Mouse (Mus musculus) embryonic fibroblast, embryonic 13.5 days (primary cell): ENCODE measurements at regions not wholly inside any gene's neighbourhood (a gene's known extent, or its start where the extent isn't known, plus 50 kb on each side); places are given as distances from the start of the nearest gene placed in this dataset.
A peak's percentile ranks its signal among the peaks of the same experiment; 100 is the strongest.

Experiments used
- H3K27ac ChIP-seq: 2 replicates; pipeline ENCODE4 v1.5.1; 2012; ENCODE audit warnings: low read length, control low read depth, inconsistent platforms; ENCODE audit not compliant: insufficient read depth
- H3K4me1 ChIP-seq: 2 replicates; pipeline ENCODE4 v1.6.1; 2011; ENCODE audit warnings: low read length; ENCODE audit not compliant: control insufficient read depth, insufficient read depth
- H3K4me3 ChIP-seq: 2 replicates; pipeline ENCODE4 v1.5.1; 2011; ENCODE audit warnings: mild to moderate bottlenecking, control low read depth, low read length; ENCODE audit not compliant: insufficient read depth
- CTCF ChIP-seq: IDR thresholded peaks from 2 replicates; pipeline ENCODE4 v1.5.1; 2011; ENCODE audit warnings: mild to moderate bottlenecking, control low read depth, low read length, moderate library complexity, borderline replicate concordance; ENCODE audit not compliant: insufficient read depth
- POLR2A ChIP-seq: IDR thresholded peaks from 2 replicates; pipeline ENCODE4 v1.6.1; 2011; ENCODE audit warnings: low read depth, mild to moderate bottlenecking, control low read depth, low read length, moderate library complexity

- TF ChIP-seq CTCF (no peak), POLR2A (no peak)
- no peak overlapping the region for H3K4me3 ChIP-seq
- no peaks in the 10 kb centered on the region for H3K4me1 ChIP-seq
- H3K27ac ChIP-seq: no peak overlapping the region
Observed at GRCm38 (mm10) chr17:84865158-84865557, 74.6 kb upstream of the Lrpprc start.

- H3K4me1 ChIP-seq: no peaks in the 10 kb centered on the region
- no peak for TF ChIP-seq POLR2A
- no peak overlapping the region for H3K4me3 ChIP-seq
- no peak overlapping the region for H3K27ac ChIP-seq
Observed at GRCm38 (mm10) chr17:84865566-84865965, 75.0 kb upstream of the Lrpprc start.

GRCm38 (mm10) chr17:84869074-84869722, 78.6 kb upstream of the Lrpprc start:
- no peak overlapping the region for H3K27ac ChIP-seq
- TF ChIP-seq POLR2A (no peak), CTCF (no peak)
- no peak overlapping the region for H3K4me3 ChIP-seq
- H3K4me1 ChIP-seq: no peaks in the 10 kb centered on the region

GRCm38 (mm10) chr17:84873554-84873953, 83.0 kb upstream of the Lrpprc start:
- Histone ChIP-seq H3K4me1 (no peaks in the 10 kb centered on the region), H3K27ac (no peak overlapping the region), H3K4me3 (no peak overlapping the region)
- no peak for TF ChIP-seq POLR2A
- TF ChIP-seq CTCF: no peak

- no peak overlapping the region for H3K4me3 ChIP-seq
- H3K4me1 ChIP-seq: no peaks in the 10 kb centered on the region
- TF ChIP-seq CTCF (no peak), POLR2A (no peak)
- no peak overlapping the region for H3K27ac ChIP-seq
Observed at GRCm38 (mm10) chr17:84874494-84874893, 82.0 kb upstream of the Ppm1b start.

GRCm38 (mm10) chr17:84875031-84875430, 81.5 kb upstream of the Ppm1b start:
- no peak for TF ChIP-seq POLR2A
- TF ChIP-seq CTCF: no peak
- no peak overlapping the region for H3K27ac ChIP-seq
- H3K4me1 ChIP-seq: no peaks in the 10 kb centered on the region
- no peak overlapping the region for H3K4me3 ChIP-seq

- Histone ChIP-seq H3K27ac (no peak overlapping the region), H3K4me3 (no peak overlapping the region), H3K4me1 (no peaks in the 10 kb centered on the region)
- TF ChIP-seq POLR2A: no peak
- TF ChIP-seq CTCF: no peak
Observed at GRCm38 (mm10) chr17:84876037-84876436, 80.5 kb upstream of the Ppm1b start.

- TF ChIP-seq CTCF (no peak), POLR2A (no peak)
- H3K27ac ChIP-seq: no peak overlapping the region
- H3K4me3 ChIP-seq: no peak overlapping the region
- no peaks in the 10 kb centered on the region for H3K4me1 ChIP-seq
Observed at GRCm38 (mm10) chr17:84877176-84877863, 79.2 kb upstream of the Ppm1b start.

GRCm38 (mm10) chr17:84877864-84878224, 78.7 kb upstream of the Ppm1b start:
- Histone ChIP-seq H3K27ac (no peak overlapping the region), H3K4me3 (no peak overlapping the region)
- peak; percentile 93 for TF ChIP-seq CTCF
- TF ChIP-seq POLR2A: no peak

GRCm38 (mm10) chr17:84878316-84878715, 78.2 kb upstream of the Ppm1b start:
- Histone ChIP-seq H3K27ac (no peak overlapping the region), H3K4me1 (no peaks in the 10 kb centered on the region), H3K4me3 (no peak overlapping the region)
- TF ChIP-seq CTCF: no peak

More at GRCm38 (mm10) chr17:84877864-84878224, 78.7 kb upstream of the Ppm1b start:
- no peaks in the 10 kb centered on the region for H3K4me1 ChIP-seq
